Mouse (Mus musculus) lung, adult 2 months (tissue): Measurements from ENCODE around the gene Dctn2. TPM values are rescaled to one million over a fixed set of nuclear protein-coding genes. Genes with fewer than 3 reads are reported as not detected.
A peak's percentile ranks its signal among the peaks of the same experiment; 100 is the strongest.

Experiments
- DNase-seq: peaks from one replicate; pipeline ENCODE4 v3.0.0; 2022
- H3K4me1 ChIP-seq: fragments of 200-500 bp; 2 replicates; pipeline ENCODE4 v1.6.1; 2011; ENCODE audit warnings: low read length; ENCODE audit not compliant: control insufficient read depth, insufficient read depth
- H3K4me3 ChIP-seq: fragments of 200-500 bp; replicated peaks from 2 replicates; pipeline ENCODE3; 2011; ENCODE audit warnings: low read depth, mild to moderate bottlenecking, control low read depth, low read length; ENCODE audit errors: extremely low read depth
- CTCF ChIP-seq: fragments of 200-500 bp; IDR thresholded peaks from 2 replicates; pipeline ENCODE4 v1.5.1; 2011; ENCODE audit warnings: mild to moderate bottlenecking, low read length, control low read depth; ENCODE audit not compliant: insufficient read depth
- POLR2A ChIP-seq: fragments of 200-500 bp; IDR thresholded peaks from 2 replicates; pipeline ENCODE4 v1.6.1; 2011; ENCODE audit warnings: low read depth, mild to moderate bottlenecking, control low read depth, low read length, borderline replicate concordance; ENCODE audit errors: extremely low read depth
- WGBS: fragments of 180-500 bp; shearing (Covaris S2); methylation state at CpG from one replicate; pipeline ENCODE4 v1.1.7; 2018; 5-methylcytosine and 5-hydroxymethylcytosine counted together
- polyA plus RNA-seq: library from polyadenylated mRNA; depleted of rRNA; stranded (reverse); fragments of >200 nt; gene quantifications from 2 replicates; pipeline ENCODE4 v1.2.3, GENCODE M21; 2012; rRNA removed

Gene Dctn2
- polyA plus RNA-seq, 1 experiment, result 178 TPM

- 56% methylated on average over 4 of the region's 4 CpGs for WGBS
- Histone ChIP-seq H3K4me1 (peaks cover 6% of the 10 kb centered on the region), H3K4me3 (no peak overlapping the region)
- no peak for DNase-seq
- no peak for TF ChIP-seq POLR2A
These were observed 56.5 kb downstream of the Dctn2 start for GRCm38 (mm10) chr10:127322669-127323068.

GRCm38 (mm10) chr10:127323131-127323855 lies 57.1 kb downstream of the Dctn2 start:
- TF ChIP-seq CTCF (no peak), POLR2A (no peak)
- peak overlapping the region; percentile 46 for H3K4me3 ChIP-seq
- DNase-seq, result no peak
- WGBS, result 48% methylated on average over 17 of the region's 17 CpGs
- H3K4me1 ChIP-seq, result peaks cover 6% of the 10 kb centered on the region

DNA sequence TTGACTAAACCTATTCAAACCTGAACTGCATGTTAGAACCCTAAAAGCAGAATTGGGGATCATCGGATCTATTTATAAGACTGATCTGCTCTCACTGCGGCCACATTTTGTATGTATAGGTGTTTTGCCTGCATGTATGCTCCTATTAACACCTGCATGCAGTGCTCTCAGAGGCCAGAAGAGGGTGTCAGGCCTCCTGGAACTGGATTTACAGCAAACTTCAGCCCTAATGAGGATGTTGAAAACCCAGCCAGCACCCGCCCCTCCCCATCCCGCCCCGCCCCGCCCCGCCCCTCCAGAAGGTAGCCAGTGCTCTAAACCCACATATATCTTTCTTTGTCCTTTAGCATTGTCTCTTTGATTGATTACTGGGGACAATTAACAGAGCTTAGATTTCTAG lies 58.3 kb downstream of the Dctn2 start:
- WGBS, result 12% methylated on average over 7 of the region's 7 CpGs
- TF ChIP-seq CTCF (peak; percentile 50), POLR2A (no peak)
- no peak overlapping the region for H3K4me3 ChIP-seq
- peaks cover 6% of the 10 kb centered on the region for H3K4me1 ChIP-seq
- peak; percentile 28 for DNase-seq

DNA sequence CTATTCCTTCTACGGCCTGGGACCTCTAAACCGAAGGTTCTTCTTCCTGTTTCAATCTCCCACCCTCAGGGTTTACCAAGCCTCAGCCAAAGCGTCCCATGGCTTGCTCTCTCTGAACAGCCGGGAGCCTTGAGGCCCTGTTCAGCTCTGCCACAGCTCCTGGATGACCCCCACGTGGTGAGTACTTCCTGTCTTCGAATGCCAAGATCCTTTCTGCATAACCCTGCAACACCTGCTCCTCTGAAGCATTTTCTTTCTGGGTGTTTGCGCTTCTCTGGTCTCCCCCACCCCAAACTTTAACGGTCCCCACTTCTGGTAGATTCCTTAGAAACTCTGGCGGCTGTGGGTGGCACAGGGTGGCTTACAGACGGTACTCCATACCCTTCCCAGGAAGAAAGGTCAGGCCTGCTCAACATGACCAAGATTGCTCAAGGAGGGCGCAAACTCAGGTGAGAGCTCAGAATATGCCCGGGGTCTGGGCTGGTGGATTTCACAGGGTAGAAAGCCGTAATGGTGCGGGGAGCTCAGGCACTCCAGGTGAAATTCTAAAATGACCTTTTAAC lies 59.4 kb downstream of the Dctn2 start:
- no peak for DNase-seq

DNA sequence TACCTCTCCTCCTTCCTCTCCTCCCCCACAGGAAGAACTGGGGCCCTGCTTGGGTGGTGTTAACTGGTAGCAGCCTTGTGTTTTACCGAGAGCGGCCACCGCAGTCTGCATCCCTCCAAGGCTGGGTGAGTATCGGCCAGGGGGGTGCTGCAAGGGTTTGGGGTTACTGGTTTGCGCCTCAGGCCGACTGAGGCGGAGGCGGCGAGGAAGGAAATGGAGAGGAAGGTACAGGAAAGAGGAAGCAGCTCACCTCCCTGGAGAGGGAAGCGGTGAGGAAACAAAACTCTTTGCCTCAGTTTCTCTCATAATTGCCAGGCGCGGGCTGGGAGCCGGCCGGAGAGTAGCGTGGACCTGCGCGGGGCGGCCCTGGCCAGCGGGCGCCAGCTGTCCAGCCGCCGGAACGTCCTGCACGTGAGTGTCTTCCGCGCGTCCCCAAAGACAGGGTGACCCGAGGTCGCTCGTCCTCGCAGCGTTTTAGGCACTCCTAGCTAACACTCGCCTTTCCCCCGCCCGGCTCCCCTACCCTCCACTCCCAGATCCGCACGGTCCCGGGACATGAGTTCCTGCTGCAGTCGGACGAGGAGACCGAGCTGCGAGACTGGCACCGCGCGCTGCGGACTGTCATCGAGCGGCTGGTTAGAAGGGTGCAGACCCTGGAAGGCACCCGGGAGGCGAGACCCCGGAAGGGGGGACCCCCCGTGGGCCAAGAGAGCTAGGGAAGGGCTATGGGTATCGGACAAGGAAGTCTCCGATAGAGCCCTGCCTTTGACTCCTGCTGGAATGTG lies 60.0 kb downstream of the Dctn2 start:
- peak overlapping the region; percentile 35 for H3K4me3 ChIP-seq
- 10% methylated on average over 50 of the region's 54 CpGs for WGBS
- peak; percentile 30 for DNase-seq
- peaks cover 6% of the 10 kb centered on the region for H3K4me1 ChIP-seq
- TF ChIP-seq POLR2A (no peak), CTCF (no peak)

More for the DNA sequence above, 59.4 kb downstream of the Dctn2 start:
- peaks cover 6% of the 10 kb centered on the region for H3K4me1 ChIP-seq
- TF ChIP-seq POLR2A, result no peak
- no peak overlapping the region for H3K4me3 ChIP-seq
- 43% methylated on average over 14 of the region's 14 CpGs for WGBS

- DNase-seq, result no peak
- no peak overlapping the region for H3K4me3 ChIP-seq
- TF ChIP-seq CTCF, result no peak
- no peak for TF ChIP-seq POLR2A
- 30% methylated on average over 29 of the region's 29 CpGs for WGBS
- H3K4me1 ChIP-seq, result peaks cover 6% of the 10 kb centered on the region
These were observed 60.7 kb downstream of the Dctn2 start for GRCm38 (mm10) chr10:127326828-127327227.

- 42% methylated on average over 18 of the region's 18 CpGs for WGBS
- DNase-seq, result no peak
- H3K4me1 ChIP-seq, result peaks cover 6% of the 10 kb centered on the region
- no peak for TF ChIP-seq CTCF
- no peak for TF ChIP-seq POLR2A
- no peak overlapping the region for H3K4me3 ChIP-seq
These were observed 61.4 kb downstream of the Dctn2 start for GRCm38 (mm10) chr10:127327461-127328145.

DNA sequence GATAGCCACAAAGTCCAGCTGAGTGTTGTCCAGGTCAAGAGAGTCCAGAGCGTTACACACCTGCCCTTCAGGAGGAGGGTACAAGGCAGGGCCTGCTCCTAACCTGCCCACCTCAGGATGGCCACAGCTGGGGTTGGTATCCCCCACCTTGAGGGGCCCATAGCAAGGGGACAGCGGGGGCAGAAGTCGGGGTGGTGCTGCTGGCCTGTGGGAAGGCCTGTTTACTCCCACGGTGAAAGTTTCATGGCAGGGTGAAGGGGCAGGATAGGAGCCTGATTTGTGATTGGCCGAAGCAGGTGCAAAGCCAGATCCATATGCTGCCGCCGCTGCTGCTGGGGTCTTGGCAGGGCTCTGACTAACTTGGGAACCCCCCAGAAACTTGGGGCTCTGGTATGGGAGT lies 64.0 kb downstream of the Dctn2 start:
- 82% methylated on average over 7 of the region's 7 CpGs for WGBS
- no peak for DNase-seq
- TF ChIP-seq CTCF (no peak), POLR2A (no peak)
- H3K4me3 ChIP-seq, result no peak overlapping the region
- peaks cover 6% of the 10 kb centered on the region for H3K4me1 ChIP-seq

Other genes with a start within 250 kb of the Dctn2 start
- 22.4 and 25.1 TPM in 2 replicates for gene Tsfm, start 235.5 kb upstream of the Dctn2 start, polyA plus RNA-seq
- 8.9 and 14.5 TPM in 2 replicates for gene Mettl1, start 225.0 kb upstream of the Dctn2 start, polyA plus RNA-seq
- gene Eef1akmt3, start 224.9 kb upstream of the Dctn2 start, polyA plus RNA-seq, result 0.17 and 0.38 TPM in 2 replicates
- gene Cyp27b1, start 218.1 kb upstream of the Dctn2 start, polyA plus RNA-seq, result 0.14 and 0.26 TPM in 2 replicates
- 5.4 and 6.1 TPM in 2 replicates for gene March9, start 206.2 kb upstream of the Dctn2 start, polyA plus RNA-seq
- 151 and 182 TPM in 2 replicates for gene Cdk4, start 202.8 kb upstream of the Dctn2 start, polyA plus RNA-seq
- gene Tspan31, start 196.1 kb upstream of the Dctn2 start, polyA plus RNA-seq, result 60.8 and 99.3 TPM in 2 replicates
- 5.2 and 7.7 TPM in 2 replicates for gene Agap2, start 191.1 kb upstream of the Dctn2 start, polyA plus RNA-seq
- gene Os9, start 145.2 kb upstream of the Dctn2 start, polyA plus RNA-seq, result 89.5 and 111 TPM in 2 replicates
- 70.8 and 81.2 TPM in 2 replicates for gene B4galnt1, start 101.1 kb upstream of the Dctn2 start, polyA plus RNA-seq
- gene Slc26a10, start 85.7 kb upstream of the Dctn2 start, polyA plus RNA-seq, result 3.5 and 7.4 TPM in 2 replicates
- gene Arhgef25, start 76.3 kb upstream of the Dctn2 start, polyA plus RNA-seq, result 29.1 and 36.7 TPM in 2 replicates
- 134 and 157 TPM in 2 replicates for gene Dtx3, start 70.6 kb upstream of the Dctn2 start, polyA plus RNA-seq
- gene Pip4k2c, start 54.8 kb upstream of the Dctn2 start, polyA plus RNA-seq, result 36.6 and 45.7 TPM in 2 replicates
- gene Kif5a, start 3.0 kb upstream of the Dctn2 start, polyA plus RNA-seq, result 1.3 TPM in 2 replicates
- 52.2 and 57.6 TPM in 2 replicates for gene Mbd6, start 22.6 kb downstream of the Dctn2 start, polyA plus RNA-seq
- 35.4 and 36.9 TPM in 2 replicates for gene Mars, start 45.4 kb downstream of the Dctn2 start, polyA plus RNA-seq
- 18.2 and 19.2 TPM in 2 replicates for gene Arhgap9, start 55.6 kb downstream of the Dctn2 start, polyA plus RNA-seq
- 11.1 and 11.2 TPM in 2 replicates for gene Gli1, start 75.6 kb downstream of the Dctn2 start, polyA plus RNA-seq
- 0.02 TPM in 1 of 2 replicates, not detected in the other for gene Inhbe, start 88.0 kb downstream of the Dctn2 start, polyA plus RNA-seq
- not detected in 2 replicates for gene Inhbc, start 104.1 kb downstream of the Dctn2 start, polyA plus RNA-seq
- 90.3 and 129 TPM in 2 replicates for gene R3hdm2, start 114.0 kb downstream of the Dctn2 start, polyA plus RNA-seq
- gene Stac3, start 235.3 kb downstream of the Dctn2 start, polyA plus RNA-seq, result 1.5 and 5.8 TPM in 2 replicates
- 107 and 124 TPM in 2 replicates for gene Ndufa4l2, start 248.6 kb downstream of the Dctn2 start, polyA plus RNA-seq